Mouse (Mus musculus): ENCODE results near the gene Fzd7.

Gene Fzd7

GRCm38 (mm10) chr1:59458886-59459285 is 23.3 kb upstream of the Fzd7 start:
- no peak for TF ChIP-seq GATA4 (IDR thresholded peaks at IDR 0.05; ENCODE audit: insufficient replicate concordance, low read length)

- TF ChIP-seq GATA4 (IDR thresholded peaks at IDR 0.05; ENCODE audit: insufficient replicate concordance, low read length): no peak
Measured at GRCm38 (mm10) chr1:59464696-59465639, 17.3 kb upstream of the Fzd7 start.

GRCm38 (mm10) chr1:59465640-59466008 is 16.6 kb upstream of the Fzd7 start:
- TF ChIP-seq GATA4 (IDR thresholded peaks at IDR 0.05; ENCODE audit: insufficient replicate concordance, low read length): no peak

- TF ChIP-seq GATA4 (IDR thresholded peaks at IDR 0.05; ENCODE audit: insufficient replicate concordance, low read length): no peak
Measured at GRCm38 (mm10) chr1:59469170-59469569, 13.1 kb upstream of the Fzd7 start.

- TF ChIP-seq GATA4 (IDR thresholded peaks at IDR 0.05; ENCODE audit: insufficient replicate concordance, low read length): no peak
Measured at GRCm38 (mm10) chr1:59470766-59471165, 11.5 kb upstream of the Fzd7 start.

GRCm38 (mm10) chr1:59472368-59473180 is 9.7 kb upstream of the Fzd7 start:
- TF ChIP-seq GATA4 (IDR thresholded peaks at IDR 0.05; ENCODE audit: insufficient replicate concordance, low read length): no peak

GRCm38 (mm10) chr1:59473181-59473555 is 9.1 kb upstream of the Fzd7 start:
- TF ChIP-seq GATA4 (IDR thresholded peaks at IDR 0.05; ENCODE audit: insufficient replicate concordance, low read length): no peak

GRCm38 (mm10) chr1:59475618-59476017 is 6.6 kb upstream of the Fzd7 start:
- no peak for TF ChIP-seq GATA4 (IDR thresholded peaks at IDR 0.05; ENCODE audit: insufficient replicate concordance, low read length)

GRCm38 (mm10) chr1:59478911-59479310 is 3.3 kb upstream of the Fzd7 start:
- TF ChIP-seq GATA4 (IDR thresholded peaks at IDR 0.05; ENCODE audit: insufficient replicate concordance, low read length): no peak

- TF ChIP-seq GATA4 (IDR thresholded peaks at IDR 0.05; ENCODE audit: insufficient replicate concordance, low read length): no peak
Measured at GRCm38 (mm10) chr1:59480821-59481455, 1.3 kb upstream of the Fzd7 start.

- no peak; the same call in 1 of the 2 replicates for TF ChIP-seq GATA4 (IDR thresholded peaks at IDR 0.05; ENCODE audit: insufficient replicate concordance, low read length)
Measured at GRCm38 (mm10) chr1:59481456-59482291, 550 bp upstream of the Fzd7 start.

- TF ChIP-seq GATA4 (IDR thresholded peaks at IDR 0.05; ENCODE audit: insufficient replicate concordance, low read length): no peak
Measured at GRCm38 (mm10) chr1:59482696-59483520, 684 bp downstream of the Fzd7 start.

- TF ChIP-seq GATA4 (IDR thresholded peaks at IDR 0.05; ENCODE audit: insufficient replicate concordance, low read length): no peak
Measured at GRCm38 (mm10) chr1:59483521-59484245, 1.5 kb downstream of the Fzd7 start.
